Mouse (Mus musculus) olfactory bulb, adult 2 months (tissue): ENCODE results near the gene Rrbp1.

Experiments
- CTCF ChIP-seq: fragments of 200-500 bp; IDR thresholded peaks from 2 replicates; pipeline ENCODE4 v1.5.1; 2012; ENCODE audit warnings: low read depth, mild to moderate bottlenecking, low read length, moderate library complexity; ENCODE audit not compliant: insufficient read depth
- POLR2A ChIP-seq: fragments of 200-500 bp; IDR thresholded peaks from 2 replicates; pipeline ENCODE4 v1.6.1; 2012; ENCODE audit warnings: mild to moderate bottlenecking, low read depth, low read length, moderate library complexity; ENCODE audit not compliant: insufficient read depth

DNA sequence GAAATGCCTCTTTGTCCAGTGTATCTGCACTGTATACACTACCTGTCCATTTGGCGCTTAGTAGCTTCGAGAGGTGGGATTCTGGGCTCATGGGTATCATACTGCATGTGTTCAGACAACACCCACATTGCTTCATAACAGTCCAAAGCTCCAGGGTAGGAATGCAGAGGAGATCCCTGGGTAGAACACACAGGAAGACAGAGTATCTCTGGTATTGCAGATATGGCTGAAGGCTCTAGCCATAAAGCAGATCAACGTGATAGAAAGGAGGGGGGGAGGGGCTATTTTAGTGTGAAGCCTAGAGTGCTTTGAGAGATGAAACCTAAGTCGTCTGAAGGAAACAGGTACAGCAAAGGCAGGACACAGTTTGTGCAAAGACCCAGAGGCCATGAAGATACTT is 15.4 kb upstream of the Rrbp1 start:
- TF ChIP-seq CTCF (no peak), POLR2A (no peak)
